Mouse (Mus musculus): ENCODE measurements around the gene Fig4.

Gene Fig4

DNA sequence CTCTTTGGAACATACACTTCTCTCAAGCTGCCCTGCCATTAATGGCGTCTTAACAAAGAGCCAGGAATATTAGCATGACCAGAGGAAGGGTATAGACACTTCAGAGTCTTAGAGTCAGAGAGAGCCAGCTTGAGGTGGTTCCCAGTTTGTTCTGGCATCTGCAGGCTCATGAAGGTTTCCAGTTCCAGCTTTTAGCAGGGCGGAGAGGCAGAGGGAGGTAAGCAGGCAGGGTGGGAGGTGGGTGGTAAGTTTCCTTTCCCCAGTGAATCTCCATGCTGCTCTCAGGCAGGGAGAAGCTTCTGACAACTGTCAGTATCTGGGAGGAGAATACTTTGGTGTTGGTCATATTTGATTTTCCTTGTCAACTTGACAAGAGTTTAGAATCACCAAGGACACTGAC, 156.9 kb downstream of the Fig4 start:
- DNase-seq (ENCODE audit: low read depth, low spot score): no peak

All from R1 (cell line).